Mouse (Mus musculus): ENCODE measurements around the gene Cenpu.

Cenpu gene

DNA sequence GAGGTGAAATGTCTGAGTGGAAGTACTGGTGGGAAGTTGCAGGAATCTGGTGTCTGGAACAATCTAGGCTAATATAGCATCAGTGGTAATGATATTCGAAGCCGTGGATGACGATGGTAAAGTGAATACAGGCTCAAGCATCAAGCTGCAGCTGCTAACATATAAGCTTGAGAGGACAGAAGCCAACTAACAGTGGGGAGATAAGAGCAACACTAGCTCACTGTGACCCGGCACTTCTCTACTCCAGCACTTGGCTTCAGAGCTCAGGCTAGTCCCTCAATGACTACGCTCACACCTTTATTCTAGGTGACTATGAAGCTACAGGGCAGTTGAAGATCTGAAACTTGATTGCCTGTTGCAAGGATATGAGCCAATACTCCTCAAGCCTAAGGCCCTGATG is 46.9 kb downstream of the Cenpu start:
- DNase-seq (ENCODE audit: low read depth, low spot score): no peak

DNA sequence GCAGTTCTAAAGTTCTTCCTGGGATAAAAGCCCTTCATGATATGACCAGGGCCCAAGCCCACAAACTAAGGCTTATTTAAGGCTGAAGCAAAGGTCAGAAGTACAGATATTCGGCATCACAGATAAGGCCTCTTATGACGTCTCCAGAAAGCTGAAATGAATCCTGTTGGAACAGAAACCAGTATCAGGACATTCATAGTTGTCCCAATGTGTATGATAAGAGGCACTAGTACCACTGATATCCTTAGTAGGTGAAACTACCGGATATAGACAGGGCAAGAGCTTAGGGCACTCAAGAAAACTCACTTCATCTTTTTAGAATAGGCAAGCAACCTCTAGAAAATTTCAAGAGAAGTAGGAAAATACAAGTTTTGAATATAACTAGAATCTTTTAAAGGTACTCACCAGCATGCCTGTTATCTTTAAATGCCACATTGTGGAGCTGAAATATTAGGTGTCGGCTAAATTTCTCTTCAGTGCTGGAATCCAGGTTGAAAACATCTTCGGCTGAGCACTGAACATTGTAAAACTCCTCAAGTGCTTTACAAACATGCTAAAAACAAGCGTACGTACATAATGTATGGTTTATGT is 47.6 kb downstream of the Cenpu start:
- DNase-seq (ENCODE audit: low read depth, low spot score): no peak

DNA sequence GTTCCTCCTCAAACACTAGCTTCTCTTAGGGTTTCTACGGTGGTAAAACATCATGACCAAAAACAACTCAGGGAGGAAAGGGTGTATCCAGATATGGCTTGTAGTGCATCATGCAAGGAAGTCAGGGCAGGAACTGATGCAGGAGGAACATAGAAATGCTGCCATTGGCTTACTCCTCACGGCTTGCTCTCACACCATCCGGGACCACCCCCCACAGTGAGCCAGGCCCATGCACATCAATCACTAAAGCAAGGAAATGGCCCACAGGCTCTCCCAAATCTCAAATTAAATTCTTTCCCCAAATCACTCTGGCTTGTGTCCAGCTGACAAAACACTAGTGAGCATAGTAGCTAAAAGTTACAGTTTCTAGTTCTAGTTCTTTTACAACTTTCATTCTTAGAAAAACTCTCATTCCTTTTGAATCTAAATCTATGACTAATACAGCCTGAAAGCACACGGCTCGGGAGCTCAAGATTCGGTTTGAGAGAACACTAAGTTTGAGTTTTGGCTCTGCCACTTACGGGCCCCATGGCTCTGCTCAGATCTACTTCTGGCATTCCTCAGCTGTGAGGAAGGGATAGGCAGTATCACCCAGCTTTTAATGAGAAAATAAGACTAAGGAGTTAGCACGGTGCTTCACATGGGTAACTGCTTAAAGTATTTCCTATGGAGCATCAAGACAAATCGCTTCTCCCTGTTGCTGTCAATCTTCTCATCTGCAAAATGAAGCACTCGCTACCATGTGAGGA is 49.3 kb downstream of the Cenpu start:
- DNase-seq (ENCODE audit: low read depth, low spot score): no peak

DNA sequence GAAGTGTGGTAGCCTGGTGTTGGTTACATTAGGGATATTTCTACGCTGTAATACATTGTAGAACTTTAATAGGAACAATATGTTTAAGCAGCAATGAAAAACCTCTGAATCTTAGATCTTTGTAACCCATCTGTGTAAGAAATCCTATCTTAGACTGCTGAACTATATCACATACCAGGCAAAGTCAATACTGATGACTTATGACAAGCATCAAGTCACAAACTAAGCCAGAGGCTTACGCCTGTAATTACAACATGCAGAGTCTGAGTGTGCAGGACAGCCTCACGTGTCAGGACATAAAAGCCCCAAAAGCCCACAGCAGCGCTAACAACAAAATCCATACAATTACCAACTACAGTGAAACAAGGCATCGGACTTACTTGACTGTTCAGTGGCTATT is 51.8 kb downstream of the Cenpu start:
- DNase-seq (ENCODE audit: low read depth, low spot score): no peak

DNA sequence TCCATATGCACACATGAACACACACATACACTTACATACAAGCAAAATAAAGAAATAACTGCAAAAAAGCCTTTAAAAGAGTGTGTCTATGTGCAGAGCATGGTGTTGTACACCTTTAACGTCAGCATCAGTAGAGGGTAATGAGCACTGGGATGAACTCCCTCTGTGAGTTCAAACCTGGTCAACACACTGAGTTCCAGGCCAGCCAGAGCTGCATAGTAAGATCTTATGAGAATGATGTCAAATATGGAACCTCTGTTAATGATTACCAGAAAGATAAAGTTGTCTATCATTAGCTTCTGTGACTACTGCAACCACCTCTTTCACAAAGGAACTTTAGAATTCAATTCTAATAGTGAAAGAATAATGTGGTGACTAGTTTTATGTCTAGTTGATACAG is 55.1 kb downstream of the Cenpu start:
- no peak for DNase-seq (ENCODE audit: low read depth, low spot score)

DNA sequence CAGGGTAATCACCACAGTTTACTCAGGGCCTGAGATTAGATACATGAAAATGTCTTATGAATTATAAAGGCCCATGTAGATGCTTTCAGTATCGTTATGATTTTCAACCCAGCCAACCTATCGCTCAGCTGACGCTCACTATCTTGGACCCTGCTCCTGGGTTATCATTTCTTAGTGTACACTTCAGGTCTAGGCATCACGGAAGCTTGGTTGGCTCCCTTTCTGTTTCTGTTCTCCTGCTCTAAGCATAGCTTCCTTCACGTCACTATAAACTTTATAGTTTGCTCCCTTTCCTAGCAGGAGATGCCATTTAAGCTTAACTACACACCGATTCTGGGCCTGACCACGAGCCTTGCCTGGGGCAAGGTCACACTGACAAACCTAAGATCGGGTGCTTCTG is 59.7 kb downstream of the Cenpu start:
- DNase-seq (ENCODE audit: low read depth, low spot score): peak; percentile 24

DNA sequence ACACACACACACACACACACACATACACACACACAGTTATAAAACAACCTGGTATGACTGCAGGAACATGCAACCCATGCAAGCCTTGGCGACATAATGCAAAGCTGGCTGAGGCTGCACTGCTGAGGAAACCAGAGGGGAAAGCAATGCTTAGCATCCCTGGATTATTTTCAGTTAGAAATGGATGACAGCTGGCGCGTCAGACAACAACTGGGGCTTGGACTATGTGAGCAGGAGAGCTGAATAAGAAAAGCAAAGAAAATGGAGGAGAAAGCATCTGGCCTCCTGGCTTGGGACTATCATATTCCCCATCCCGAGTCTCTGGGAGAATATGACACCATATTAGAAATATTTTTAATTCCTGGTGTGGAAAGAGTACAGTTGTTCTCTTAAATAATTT is 61.1 kb downstream of the Cenpu start:
- no peak for DNase-seq (ENCODE audit: low read depth, low spot score)

DNA sequence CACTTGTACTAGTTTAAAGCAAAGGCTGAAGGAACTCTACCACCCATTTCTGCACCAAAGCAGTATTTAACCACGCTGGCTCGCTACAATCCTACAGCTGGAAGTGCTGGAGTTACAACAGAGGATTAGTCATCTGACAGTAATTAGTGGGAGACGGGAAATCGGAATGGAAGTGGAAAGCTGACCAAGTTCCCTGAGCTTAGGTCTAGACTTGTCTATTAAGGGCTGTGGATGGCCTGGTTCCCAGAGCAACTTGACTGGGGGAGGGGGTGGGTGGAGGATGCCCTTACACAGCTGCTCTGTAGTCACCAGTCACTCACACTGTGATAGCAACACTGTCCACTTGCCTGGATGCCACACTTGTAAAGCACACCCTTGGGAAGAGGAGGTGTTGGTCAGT is 61.5 kb downstream of the Cenpu start:
- DNase-seq (ENCODE audit: low read depth, low spot score): no peak

DNA sequence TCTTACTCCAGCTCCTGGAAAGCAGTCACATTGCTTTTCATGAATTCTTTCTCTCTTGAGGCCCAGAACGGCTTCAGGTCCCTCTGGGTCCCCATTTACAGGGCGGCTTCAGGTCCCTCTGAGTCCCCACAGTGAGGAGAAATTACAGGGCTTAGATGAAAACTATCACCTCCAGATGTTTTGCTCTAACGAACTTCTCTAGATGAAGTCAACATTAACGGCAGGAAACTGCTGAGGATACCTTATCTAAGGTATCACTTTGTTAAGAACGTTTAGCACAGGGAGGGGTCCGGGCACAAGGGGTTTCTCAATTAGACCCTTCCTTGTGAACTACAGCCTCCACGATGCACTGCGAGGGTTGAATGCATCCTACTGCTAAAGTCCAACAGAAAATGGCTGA is 64.1 kb downstream of the Cenpu start:
- DNase-seq (ENCODE audit: low read depth, low spot score): no peak

DNA sequence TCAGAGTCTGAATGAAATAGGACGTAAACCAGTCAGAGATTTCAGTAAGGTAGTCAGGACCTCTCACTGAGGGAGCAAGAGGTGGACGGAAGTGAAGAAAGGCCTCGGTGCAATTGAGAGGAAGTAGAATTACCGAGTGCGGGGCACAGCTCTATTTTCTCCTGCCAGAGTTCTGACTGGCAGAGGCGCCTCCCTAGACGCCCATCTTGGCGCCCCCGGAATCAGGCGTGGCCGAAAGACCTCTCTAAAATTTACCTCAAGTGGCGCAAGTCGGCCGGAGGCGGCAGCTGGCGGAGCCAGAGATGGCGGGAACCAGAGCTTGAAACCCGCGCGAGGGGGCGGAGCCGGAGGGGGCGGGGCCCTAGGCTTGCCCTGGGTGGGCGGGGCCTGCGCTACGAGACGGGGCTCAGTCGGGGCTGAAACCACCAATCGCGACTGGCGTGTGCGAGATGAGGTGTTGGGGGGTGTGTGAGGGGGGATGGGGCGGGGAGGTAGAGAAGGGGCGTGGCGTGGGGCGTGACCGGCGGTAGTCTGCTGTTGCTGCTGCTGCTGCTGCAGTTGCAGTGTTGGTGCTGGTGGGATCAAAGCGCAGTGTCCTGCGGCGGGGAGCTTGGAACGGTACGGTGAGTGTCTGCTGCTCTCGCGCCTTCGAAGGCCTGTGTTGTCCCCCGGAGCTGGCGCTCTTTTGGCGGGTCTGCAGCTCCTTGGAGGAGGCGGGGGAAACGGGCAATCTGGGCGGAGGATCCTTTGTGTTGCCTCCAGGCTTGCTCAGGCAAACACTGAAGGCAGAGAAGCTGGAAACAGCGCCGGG is 65.3 kb downstream of the Cenpu start, which contains the start of the genes Primpol and Casp3:
Gene Primpol (minus strand): TSS at position 334 of the 811 bp plus-strand sequence.
Gene Casp3 (plus strand): TSS at position 413 of the 811 bp plus-strand sequence.
- peak; percentile 98 for DNase-seq (ENCODE audit: low read depth, low spot score)

DNA sequence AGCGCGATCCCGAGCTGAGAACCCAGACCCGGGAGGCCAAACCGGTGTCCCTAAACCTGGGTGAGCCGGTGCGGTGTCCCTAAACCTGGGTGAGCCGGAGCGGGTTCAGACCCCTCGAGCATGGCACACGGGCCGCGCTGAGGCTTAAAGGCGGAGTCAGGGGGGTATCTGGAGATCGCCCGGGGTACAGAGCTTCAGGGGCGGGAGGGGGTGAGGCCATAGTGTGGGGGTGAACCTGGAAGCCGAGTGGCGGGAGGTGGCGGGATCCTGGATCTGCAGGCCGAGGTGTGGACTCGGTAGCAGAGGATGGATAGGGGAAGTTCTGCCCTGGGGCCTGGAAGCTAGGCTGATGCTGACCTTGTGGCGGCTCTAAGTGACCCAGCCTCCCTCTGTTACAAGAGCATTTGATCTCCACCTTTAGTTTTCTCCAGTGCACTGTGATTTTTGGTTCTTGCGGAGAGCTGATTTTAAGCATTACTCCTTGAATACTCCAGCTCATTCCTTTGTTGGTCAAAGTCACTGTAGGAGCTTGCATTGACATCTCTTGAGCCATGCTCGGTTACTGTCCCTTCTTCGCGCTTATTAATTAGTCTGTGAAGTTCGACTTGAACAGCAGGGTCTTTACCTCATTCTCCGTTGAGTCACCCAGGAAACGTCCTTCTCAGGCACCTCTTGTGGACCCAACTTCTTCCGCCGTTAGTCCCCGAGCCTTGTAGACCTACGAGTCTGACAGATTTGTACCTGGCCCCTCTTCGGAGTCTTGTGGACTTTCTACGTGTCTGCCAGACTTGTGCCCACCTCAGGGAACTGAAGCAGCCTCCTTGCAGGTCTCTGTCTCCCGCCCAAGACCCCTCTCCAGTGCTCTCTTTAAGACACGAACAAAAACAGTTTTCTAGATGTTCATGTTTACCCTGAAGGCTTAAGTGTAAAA is 66.1 kb downstream of the Cenpu start:
- no peak for DNase-seq (ENCODE audit: low read depth, low spot score)

DNA sequence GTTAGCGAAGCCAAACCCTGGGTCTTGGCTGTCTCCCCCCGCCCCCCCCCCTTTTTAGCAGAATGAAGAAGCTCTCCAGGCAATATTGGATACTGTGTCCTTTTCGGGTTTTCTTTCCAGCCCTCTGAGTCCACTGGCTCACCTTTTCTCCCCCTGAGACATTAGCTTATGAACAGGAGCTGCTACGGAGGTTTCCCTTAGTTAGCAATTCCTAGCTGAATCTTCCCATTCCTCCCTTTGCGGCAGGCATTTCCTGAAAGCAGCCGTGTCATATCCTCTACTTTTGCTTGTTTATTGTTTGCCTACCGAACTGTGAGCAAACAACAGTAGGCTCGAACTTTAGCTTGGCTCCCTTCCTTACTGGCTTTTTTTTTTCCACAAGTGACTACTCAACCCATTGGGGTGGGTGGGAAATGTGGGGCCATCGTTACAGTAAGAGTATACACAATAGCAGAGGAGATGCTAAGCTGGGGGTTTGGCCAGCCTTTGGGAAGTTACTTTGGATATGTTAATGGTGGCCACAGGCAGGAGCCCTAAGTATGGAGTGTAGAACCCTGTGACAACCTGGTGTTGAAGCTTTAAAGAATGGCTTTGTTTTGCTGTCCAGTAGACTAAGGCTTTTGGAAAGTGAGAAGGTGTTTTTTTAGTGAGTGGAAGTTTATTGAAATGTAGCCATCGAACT is 67.0 kb downstream of the Cenpu start:
- DNase-seq (ENCODE audit: low read depth, low spot score): peak; percentile 68

DNA sequence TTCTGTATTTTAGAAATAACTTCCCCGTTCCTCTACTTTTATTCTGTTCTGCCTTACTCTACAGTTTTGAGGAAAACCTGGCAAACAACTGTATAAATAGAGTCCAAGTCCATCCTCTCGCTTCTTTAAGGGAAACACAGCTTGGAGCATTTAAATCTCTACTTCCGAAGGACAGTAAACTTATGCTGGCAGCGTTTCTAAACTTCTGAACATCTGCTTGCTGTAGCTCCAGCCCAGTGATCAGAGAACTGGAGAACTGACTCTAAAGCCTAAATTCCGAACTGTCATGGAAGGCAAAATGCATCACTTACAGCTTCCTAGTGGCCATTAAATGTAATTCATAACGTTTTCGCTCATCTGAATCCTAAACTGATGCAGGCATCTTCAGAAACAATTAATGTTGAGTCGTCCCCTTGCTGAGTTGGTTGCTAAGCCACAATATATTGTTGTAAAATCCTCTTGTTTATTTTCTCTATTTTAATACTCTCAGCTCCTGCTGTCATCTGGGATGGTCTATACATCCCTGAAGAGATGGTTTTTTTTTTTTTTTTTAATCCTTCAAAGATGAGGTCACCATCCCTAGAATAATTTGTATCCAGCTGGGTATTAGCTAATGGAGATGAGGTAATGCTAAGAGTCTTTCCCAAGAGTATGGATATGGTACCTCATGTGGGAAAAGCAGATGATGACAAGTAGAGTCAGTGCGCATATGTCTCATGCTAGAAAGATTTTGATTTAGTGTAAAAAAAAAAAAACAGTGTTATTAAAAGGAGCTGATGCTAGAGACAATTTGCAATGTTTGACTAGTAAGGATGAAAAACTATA is 70.8 kb downstream of the Cenpu start:
- DNase-seq (ENCODE audit: low read depth, low spot score): no peak

DNA sequence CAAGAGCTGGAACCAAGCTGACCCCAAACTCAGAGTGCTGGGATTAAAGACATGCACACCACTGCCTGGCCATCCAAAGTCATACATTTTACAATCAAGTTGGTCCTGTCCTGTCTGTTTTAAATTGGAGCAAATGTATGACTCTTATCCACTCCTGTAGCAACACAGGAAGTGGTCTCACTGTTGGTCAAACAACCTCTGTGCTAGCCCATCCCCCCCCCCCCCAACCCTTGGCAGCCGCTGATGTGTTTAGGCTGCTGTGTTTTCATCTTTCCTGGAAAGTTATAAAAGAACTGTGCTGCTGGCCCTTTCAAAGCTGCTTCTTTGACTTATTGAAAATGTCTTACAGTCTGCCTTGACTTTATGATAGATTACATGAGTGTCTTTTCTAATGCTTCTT is 73.3 kb downstream of the Cenpu start:
- DNase-seq (ENCODE audit: low read depth, low spot score): no peak

DNA sequence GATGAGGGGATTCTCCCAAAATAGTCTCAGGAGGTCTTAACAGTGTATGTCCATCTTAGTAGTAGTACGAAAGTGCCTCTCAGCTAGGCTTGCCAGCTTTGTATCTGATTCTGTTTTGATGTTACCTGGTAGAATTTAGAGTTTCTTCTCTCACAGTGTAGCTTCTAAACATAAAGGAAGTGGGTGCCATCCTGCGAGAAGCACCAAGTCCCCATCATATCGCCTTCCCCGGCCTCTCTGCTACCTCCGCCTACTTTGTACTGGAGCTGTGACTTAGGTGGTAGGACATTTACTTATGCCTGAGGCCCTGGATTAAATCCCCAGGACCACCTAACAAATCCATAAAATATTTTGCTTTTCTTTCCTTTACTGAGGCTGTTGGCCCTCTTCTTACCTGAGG is 74.8 kb downstream of the Cenpu start:
- no peak for DNase-seq (ENCODE audit: low read depth, low spot score)

DNA sequence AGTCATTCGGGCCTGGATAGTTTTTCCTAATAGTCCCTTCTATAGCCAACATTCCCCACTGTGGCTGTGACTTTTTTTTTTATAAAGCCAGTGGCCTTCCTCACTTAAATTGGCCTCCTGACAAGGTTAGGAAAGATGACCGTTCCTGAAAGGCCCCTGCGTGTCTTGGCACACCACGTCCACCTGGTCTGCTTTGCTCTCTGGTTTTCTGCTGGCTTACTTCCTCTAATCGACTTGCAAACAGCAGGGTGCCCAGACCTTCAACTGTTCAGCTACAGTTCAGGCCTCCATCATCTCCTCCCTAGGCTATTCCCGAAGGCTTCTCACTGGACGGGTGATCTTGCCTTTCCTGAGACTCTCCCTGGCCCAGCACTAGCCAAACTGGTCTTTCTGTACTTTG is 76.1 kb downstream of the Cenpu start:
- no peak for DNase-seq (ENCODE audit: low read depth, low spot score)

DNA sequence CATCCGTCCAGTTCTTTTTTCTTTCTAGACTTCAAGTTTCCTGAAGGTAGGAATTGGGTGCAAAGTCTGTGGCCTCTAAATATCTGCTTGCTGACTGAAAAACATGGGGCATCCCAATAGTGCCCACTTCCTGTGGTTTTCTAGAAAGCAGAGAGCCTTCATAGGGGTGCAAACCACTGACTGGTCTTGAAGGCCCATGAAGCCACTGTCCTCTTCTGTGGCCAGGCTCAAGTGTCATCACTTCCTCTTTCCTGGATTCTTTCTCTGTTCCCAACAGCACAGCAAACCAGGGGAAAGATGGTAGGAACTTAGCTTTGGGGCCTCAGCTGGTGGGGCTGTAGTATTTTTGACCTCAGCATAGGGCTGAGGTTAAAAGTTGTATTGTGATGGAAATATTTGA is 76.8 kb downstream of the Cenpu start:
- DNase-seq (ENCODE audit: low read depth, low spot score): no peak
